21 mouse cellular contexts compared by ENCODE assay signal in genomic region chr13:101127808-101128207, GRCm38 (mm10).
A peak's percentile ranks its signal among the peaks of the same experiment; 100 is the strongest.
DNase-seq lines count a peak whose midpoint lies in the region; ATAC-seq and TF ChIP-seq lines count a peak whose summit lies in the region.
"Had no signal": no experiment of that assay in that cellular context is flagged by ENCODE, and none has a peak within 500 bp of the region (broad histone marks: within the 10 kb centered on the region; RNA-seq: fewer than 3 reads in every experiment).

No protein-coding gene starts in this region.

- H3K4me1 ChIP-seq in forebrain, postnatal 0 days (ENCODE audit: insufficient read depth): no peaks in the 10 kb centered on the region
- H3K4me1 ChIP-seq: embryonic facial prominence, embryonic 15.5 days; forebrain, embryonic 13.5 days; forebrain, embryonic 15.5 days had no signal

- DNase-seq in 3T3-L1 (ENCODE audit: low read depth, low spot score) (peak; percentile 16), 416B (ENCODE audit: low read depth) (peak; percentile 31), Patski (ENCODE audit: low read depth, low spot score) (peak; percentile 37)
- DNase-seq in Muller cell, postnatal 12 days (ENCODE audit: inconsistent ontology term): peak; percentile 19
- no peak for DNase-seq in forebrain, postnatal 0 days
- no peak for DNase-seq in spleen, postnatal 10 days (ENCODE audit: low spot score in 2 of 2)
- DNase-seq in frontal cortex, postnatal 14 days (ENCODE audit: low spot score in 2 of 2): no peak
- DNase-seq: adrenal gland, postnatal 25 days; cerebellum, adult 11 months; cerebellum, adult 18-20 months; cerebellum, adult 8-10 months; cerebellum, adult 9-11 months; cerebellum, postnatal 14 days; cerebellum, postnatal 36 days; embryo, embryonic 11 days had no signal

- H3K27ac ChIP-seq in forebrain, postnatal 0 days (ENCODE audit: low read depth, low read length): no peak overlapping the region
- H3K27ac ChIP-seq: embryonic facial prominence, embryonic 13.5 days; embryonic facial prominence, embryonic 15.5 days; forebrain, embryonic 13.5 days; forebrain, embryonic 15.5 days had no signal

- no peak overlapping the region for H3K9ac ChIP-seq in forebrain, postnatal 0 days
- H3K9ac ChIP-seq: embryonic facial prominence, embryonic 13.5 days; embryonic facial prominence, embryonic 15.5 days; forebrain, embryonic 13.5 days; forebrain, embryonic 15.5 days had no signal

- in situ Hi-C loops in Patski (cut with MboI; ENCODE audit: low pct_unique_long_range_greater_than_20kb): no loop called here

- no peak for ATAC-seq in Patski
- no peak for ATAC-seq in forebrain, postnatal 0 days
- ATAC-seq: forebrain, embryonic 13.5 days; forebrain, embryonic 15.5 days had no signal

- no peaks in the 10 kb centered on the region for H3K27me3 ChIP-seq in Patski
- H3K27me3 ChIP-seq in forebrain, postnatal 0 days (ENCODE audit: insufficient read depth, low read length): no peaks in the 10 kb centered on the region
- H3K27me3 ChIP-seq: embryonic facial prominence, embryonic 13.5 days; embryonic facial prominence, embryonic 15.5 days; forebrain, embryonic 13.5 days; forebrain, embryonic 15.5 days had no signal

- POLR2A ChIA-PET in Patski (lab: Charles Lee): no interaction called here

- no peak for TF ChIP-seq CTCF in Patski (IDR thresholded peaks at IDR 0.05)
- no peak for TF ChIP-seq CTCF in forebrain, postnatal 0 days (IDR thresholded peaks at IDR 0.05; ENCODE audit: low read depth)

- CTCF ChIA-PET in Patski (lab: Charles Lee): no interaction called here

- 79% methylated on average over 2 of the region's 2 CpGs for WGBS in forebrain, postnatal 0 days

- H3K36me3 ChIP-seq in forebrain, postnatal 0 days (ENCODE audit: insufficient read depth): no peaks in the 10 kb centered on the region
- H3K36me3 ChIP-seq: embryonic facial prominence, embryonic 13.5 days; embryonic facial prominence, embryonic 15.5 days; forebrain, embryonic 15.5 days; G1E had no signal

- no peak overlapping the region for H3K4me3 ChIP-seq in forebrain, postnatal 0 days (ENCODE audit: low read depth, low read length)
- H3K4me3 ChIP-seq: embryonic facial prominence, embryonic 13.5 days; embryonic facial prominence, embryonic 15.5 days; erythroblast, embryonic 14.5 days; forebrain, embryonic 13.5 days; forebrain, embryonic 15.5 days had no signal

- H3K4me2 ChIP-seq in forebrain, postnatal 0 days (ENCODE audit: low read depth): no peak overlapping the region
- H3K4me2 ChIP-seq: embryonic facial prominence, embryonic 13.5 days; embryonic facial prominence, embryonic 15.5 days; forebrain, embryonic 13.5 days; forebrain, embryonic 15.5 days had no signal

- no peaks in the 10 kb centered on the region for H3K9me3 ChIP-seq in forebrain, postnatal 0 days (ENCODE audit: low read length)
- H3K9me3 ChIP-seq: embryonic facial prominence, embryonic 13.5 days; embryonic facial prominence, embryonic 15.5 days; forebrain, embryonic 13.5 days; forebrain, embryonic 15.5 days; G1E had no signal

Comparison
In these comparisons a context has a peak if more than half of its experiments do, and no peak if none do; other contexts are left out.
1. DNase-seq: peak in 3T3-L1 (single experiment), 416B (single experiment), Muller cell, postnatal 12 days (single experiment) and Patski (single experiment); none in forebrain, postnatal 0 days (single experiment), spleen, postnatal 10 days (0 of 2) and frontal cortex, postnatal 14 days (0 of 2).